Mouse (Mus musculus) mouse embryonic stem cell (cell line): ENCODE measurements around the gene Tle3.

ENCODE experiments used
- in situ Hi-C, 2 experiments: fragments of 300-500 bp; cut with MboI; formaldehyde crosslinking; loops; 1 replicate in 1 of 2; 3 replicates in 1 of 2; pipeline ENCODE4 v1.14.3; 2019 to 2020; ENCODE audit warnings: low sequenced_read_pairs in 2 of 2, low pct_unique_long_range_greater_than_20kb in 1 of 2, mixed read lengths in 1 of 2; ENCODE audit not compliant: unreplicated experiment in 1 of 2

The Tle3 gene

DNA sequence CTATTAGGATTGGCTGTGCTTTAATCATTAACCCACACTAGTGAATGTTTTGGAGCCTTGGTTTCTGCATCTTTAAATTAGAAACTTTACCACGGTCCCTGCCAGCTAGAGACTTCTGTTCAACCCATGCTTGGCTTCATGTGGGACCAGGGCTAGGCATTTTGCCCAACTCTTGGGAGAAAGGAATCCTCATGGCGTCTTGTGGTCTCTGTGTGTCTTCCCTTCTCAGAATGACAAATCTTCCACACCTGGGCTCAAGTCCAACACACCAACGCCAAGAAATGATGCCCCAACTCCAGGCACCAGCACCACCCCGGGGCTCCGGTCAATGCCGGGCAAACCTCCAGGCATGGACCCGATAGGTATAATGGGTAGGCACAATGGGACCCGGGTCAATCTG, 36.9 kb downstream of the Tle3 start:
- in situ Hi-C loops = no loop called here

DNA sequence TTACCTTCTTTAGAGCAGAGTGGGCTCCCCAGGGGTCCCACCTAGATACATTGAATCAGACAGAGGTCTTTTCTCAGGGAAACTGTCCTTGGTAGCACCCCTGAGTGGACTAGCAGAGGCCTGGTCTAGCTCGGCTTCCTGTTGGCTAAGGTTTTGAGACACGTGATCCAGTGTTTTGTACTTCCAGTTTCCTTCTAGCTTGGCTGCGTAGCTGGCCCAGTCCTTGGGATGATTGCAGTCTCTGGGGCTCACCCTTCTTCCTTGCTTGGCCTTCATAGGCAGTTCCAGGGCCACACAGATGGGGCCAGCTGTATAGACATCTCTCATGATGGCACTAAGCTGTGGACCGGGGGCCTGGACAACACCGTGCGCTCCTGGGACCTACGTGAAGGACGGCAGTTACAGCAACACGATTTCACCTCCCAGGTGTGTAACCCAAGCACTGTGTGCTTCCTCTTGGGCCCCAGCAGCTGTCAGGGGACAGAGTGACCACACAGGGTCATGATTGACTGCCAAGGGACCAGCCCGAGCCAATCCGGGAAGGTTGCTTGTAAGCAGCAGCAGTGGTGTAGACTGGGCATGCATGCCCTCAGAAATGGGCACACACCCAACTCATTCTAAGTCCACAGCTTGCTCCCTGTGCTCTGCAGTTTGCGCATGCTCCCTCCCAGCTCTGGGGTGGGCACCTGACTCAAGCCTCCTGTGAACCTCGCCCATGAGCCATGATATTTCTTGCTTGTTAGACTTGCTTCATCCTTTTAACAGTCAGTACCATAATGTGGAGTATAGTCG, 41.7 kb downstream of the Tle3 start:
- in situ Hi-C loops = no loop called here

DNA sequence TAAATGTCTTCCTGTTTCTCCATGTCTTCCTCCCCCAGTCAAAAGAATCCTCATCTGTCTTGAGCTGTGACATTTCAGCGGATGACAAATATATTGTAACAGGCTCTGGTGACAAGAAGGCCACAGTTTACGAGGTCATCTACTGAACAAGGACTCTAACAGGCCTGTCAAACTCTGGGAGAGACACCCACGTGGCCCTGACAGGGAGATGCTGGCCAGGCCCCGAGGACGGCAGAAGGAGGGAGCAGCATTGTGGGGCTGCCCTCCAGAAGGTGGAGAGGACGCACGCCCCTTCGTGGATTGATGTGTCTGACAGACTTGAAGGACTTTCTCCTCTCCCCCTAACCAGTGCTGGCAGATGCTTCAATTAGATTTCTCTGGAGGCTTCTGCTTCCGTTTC, 44.4 kb downstream of the Tle3 start:
- in situ Hi-C loops = no loop called here

DNA sequence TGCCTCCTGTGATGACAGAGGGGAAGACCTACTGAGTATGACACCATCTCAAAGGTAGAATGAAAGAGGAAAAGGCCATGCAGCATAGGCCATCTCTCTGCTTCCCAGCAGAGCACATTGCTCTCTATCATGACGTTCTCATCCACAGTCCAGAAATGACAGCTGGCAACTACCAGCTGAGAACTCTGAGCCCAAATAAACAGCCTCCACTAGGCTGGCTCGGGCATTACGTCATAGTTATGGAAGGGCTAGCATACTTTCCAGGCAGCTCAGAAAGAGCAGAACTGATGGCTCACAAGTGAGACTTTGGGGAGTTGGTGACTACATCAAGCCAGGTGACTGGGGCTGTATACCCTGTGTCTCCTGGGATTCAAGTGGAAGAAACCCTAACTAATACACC, 49.5 kb downstream of the Tle3 start:
- in situ Hi-C loops = no loop called here

DNA sequence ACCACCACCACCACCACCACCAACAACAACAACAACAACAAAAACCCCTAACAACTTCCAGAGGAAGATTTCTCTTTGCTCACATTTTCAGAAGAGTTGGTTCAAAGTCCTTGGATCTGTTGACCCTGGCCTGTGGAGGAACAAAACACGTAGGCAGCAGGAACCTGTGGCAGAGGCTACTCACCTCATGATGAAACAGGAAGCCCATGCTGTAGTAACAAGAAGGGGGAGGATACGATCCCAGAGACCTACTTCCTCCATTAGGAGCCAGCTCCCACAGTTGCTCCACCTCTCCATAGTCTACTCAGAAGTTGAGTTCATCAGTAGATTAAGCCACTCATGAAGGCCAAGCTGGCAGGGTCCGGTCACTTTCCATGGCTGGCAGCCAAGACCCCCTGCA, 52.1 kb downstream of the Tle3 start:
- in situ Hi-C loops = no loop called here

DNA sequence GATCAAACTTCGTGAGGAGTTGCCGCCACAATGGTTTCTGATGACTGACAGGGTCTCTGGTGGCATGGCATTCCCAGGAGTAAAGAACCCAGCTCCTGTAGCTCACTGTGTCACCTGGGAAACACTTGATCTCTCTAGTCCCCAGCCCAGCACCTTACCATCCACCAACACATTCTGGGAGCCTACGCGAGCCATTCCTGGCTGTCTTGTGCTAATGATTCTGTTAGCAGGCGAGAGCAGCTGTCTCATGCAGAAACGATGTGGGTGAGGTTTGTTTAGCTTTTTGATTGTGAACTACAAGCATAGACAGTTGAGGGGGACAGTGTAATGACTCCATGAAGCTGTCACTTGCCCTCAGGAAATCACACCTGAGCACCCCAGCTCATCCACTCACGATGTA, 54.3 kb downstream of the Tle3 start:
- in situ Hi-C loops = no loop called here

DNA sequence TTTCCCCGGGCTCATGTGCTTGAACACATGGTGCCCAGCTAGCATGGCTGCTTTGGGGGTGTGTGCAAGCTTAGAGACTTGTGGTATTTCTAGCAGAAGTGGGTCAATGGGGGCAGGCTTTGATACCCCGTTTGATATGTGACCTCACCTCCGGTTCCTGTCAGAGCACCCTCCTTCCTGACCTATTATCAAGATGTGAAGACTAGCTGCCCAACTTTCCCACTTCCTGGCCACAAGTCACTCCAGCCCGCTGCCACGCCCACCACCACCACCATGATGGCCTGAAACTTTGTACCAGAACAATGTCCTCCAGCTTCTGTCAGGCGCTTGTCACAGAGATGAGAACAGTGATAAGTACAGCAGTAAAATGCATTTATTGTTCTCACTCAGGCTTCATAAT, 54.9 kb downstream of the Tle3 start:
- in situ Hi-C loops = no loop called here

DNA sequence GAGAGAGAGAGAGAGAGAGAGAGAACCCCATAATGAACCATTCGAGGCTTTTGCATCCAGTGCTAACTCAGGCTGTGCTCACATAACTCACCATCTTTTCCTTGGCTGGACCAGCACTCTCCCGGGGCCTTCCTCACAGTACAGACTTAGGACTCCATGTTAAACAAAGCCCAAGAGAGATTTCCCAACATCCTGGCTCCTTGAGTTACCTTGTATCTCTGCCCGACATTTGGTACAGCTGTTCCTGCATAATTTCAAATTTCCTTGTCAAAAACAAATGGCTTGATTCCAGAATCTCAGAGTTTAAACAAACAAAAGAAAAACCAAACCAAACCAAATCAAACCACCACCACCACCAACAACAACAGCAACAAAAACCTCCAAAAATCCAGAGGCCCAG, 55.7 kb downstream of the Tle3 start:
- in situ Hi-C loops = no loop called here

DNA sequence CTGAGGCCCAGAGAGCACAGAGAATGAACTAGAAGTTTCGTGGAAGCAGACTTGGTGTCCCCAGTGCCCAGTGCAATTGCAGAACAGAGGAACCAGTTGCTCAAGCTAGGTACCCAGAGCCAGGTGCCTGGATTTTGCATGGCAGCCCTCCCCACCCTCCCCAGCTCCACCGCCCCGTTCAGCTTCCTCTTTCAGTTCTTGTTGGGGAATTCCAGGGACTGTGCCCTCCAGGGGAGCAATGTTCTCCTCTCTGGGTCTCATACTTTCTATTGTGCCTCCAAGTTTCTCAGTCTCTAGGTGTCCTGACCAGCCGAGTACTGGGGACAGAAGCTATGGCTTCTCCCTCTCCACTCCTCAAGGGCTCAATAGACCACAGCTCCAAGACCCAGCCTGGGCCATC, 59.7 kb downstream of the Tle3 start:
- in situ Hi-C loops = no loop called here

DNA sequence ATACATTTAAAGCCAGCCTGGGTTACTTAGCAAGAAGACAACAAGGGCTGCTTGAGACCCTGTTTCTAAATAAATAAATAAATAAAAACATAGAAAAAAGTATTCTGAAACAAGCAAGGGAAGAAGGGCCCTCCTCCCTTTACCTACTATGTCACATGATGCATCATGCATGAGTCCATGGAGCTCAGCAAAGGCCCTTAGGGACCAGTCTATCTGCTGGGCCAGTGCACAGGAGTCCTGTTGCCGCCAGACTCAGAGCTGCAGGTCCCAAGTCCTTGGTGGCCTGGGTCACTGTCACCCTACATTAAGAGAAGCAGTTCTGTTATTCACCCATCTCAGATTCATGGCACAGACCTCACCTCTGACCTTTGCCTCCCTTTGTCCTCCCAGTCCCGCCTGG, 61.0 kb downstream of the Tle3 start:
- in situ Hi-C loops = no loop called here

DNA sequence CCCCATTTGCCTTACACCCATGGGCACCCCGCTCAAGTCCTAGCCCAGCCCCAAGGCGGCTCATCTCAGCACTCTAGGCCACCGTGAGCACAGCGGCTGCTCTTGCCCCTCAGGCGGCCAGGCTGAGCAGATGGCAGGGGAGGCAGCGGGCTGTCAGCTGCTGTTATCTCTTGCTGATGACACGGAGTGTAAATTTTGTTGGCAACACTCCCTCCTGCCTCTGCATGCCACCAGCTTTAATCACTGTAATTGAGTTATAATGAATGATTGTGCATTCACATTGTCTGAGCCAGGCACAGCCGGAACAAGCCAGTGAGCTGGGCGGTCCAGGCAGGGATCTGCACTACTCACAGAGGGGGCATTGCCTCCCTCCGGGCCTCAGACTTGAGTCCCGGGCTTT, 61.9 kb downstream of the Tle3 start:
- in situ Hi-C loops = no loop called here

DNA sequence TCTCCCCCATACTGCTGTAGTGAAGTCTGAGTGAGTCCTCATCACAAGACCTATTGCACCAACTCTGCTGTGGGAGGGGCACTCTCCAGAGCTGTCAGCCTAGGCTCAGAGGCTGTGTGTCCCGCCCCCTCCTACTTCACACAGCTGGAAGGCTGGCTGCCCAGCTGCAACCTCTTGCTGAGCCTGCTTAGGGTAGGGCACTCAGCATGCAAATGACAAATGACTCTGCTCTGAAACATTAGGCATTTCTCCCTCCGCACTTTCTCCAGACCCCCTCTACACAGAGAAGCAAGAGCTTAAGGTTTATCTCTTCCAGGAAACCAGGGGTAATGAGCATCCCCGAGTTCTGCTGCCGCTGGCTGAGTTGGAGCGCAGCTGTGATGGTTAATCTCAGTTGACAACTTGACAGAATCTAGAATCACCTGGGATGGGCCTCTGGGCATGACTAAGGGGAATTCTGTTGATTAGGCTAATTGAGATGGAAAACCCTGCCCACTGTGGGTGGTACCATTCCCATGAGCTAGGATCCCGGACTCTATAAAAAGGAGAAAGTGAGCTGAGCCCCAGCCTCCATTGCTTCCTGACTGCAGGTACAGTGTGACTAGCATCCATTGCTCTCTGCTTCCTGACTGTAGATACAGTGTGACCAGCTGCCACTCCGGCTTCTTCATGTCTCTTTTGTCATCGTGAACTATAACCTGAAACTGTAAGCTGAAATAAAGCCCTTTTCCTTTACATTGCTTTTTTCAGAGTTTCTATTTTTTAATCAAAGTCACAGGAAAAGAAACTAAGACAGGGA, 63.2 kb downstream of the Tle3 start:
- in situ Hi-C loops = no loop called here

DNA sequence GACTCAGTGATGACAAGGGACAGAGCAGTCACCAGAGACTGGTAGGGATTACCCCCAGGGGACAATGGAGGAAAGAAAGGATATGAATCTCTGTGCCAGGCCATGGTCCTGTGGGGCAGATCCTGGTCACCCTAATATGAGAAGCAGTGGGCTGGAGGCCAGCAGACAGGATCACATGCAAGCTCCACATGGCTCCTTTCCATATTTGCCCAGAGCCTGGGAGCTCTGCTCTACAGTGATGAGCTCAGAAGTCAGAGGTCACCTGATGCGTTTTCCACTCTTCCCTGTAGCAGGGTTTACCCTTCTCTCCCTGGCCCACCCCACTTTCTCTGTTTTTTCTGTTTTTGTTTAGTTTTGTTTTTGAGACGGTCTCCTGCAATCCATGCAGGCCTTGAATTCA, 63.9 kb downstream of the Tle3 start:
- in situ Hi-C loops = no loop called here

DNA sequence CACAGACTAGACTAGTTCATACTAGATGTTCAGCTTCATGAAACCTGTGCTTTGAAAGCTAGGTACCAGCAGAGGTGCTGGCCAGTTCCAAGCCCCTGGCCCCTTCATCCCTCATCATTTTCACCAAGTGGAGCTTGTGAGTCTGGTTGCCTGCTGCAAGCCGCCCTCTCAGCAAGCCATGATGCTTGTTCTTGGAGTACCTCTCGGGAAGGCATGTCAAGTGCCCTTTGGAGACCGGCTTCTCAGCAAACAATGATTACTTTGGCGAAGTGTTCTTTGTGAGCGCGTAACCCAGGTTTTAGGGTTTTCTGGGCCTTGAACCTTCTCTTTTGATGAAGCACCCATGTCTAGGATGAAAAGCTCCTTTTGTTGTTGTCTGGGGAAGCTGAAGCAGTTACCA, 64.6 kb downstream of the Tle3 start:
- in situ Hi-C loops = no loop called here

DNA sequence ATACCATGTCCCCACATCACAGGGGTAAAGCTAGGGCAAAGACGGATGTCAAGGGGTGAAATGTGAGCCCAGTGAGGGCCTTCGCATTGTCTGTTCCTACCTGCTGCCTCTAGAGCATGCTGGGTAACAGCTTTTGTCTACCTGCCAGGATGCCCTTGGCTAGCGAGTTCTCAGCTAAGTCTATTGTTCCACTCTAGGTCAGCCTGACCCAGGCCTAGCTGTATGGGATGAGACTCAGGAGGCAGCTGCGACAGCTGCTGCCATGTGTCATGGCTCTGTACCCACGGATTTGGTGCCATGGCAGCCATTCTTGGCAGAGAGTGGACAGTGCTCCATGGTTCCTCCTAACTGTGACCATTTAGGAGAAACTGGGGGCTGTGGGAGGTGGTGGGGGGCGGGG, 66.9 kb downstream of the Tle3 start:
- in situ Hi-C loops = no loop called here

DNA sequence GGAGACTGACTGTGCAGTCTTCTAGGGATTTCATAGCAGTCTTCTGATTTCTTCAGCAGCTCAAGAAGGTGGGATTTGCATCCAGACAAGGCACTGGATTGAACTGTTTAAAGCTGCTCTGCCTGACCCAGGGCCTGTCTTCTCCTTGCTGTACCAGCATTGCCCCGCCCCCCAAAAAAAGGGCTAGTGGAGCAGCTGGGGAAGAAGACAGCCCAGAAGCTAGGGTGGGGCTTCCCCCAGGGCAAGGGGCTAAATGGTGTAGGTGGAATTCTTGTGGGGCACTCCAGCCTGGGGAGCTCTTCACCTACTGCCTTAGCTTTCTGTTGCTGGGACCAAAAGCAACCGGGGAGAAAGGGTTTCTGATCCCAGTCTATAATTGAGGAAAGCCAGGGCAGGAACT, 67.8 kb downstream of the Tle3 start:
- in situ Hi-C loops = no loop called here

DNA sequence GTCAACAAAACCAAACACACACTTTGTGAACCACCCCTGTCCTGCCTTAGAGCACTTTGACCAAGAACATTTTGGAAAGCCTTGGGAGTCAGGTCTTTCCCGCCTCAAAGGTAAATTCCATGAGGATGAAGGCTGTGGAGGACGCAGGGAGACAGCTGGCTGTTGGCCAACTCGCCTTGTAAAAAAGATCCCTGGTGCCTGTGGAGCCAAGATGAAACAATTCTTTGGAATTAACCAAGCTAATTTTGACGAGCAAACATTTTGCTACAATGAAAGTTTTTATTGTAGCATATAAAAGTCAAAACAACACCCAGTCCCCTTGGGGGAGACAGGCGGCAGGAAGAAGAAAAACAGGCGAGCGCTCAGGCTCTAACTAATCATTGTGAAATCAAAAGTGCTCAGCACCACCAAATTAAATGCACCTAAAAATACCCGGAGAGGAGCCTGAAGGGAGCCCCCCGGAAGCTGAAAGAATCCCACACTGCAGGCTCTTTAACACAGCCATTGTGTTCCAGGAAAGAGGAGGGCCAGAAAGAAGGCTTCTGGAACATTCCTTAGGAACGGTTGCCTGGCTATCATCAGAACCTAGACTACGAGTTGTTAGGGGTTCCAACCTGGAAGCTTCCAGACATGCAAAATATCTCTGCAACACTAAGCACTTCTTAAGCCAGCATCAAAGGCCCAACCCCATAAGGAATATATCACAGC, 69.2 kb downstream of the Tle3 start:
- in situ Hi-C loops = no loop called here

DNA sequence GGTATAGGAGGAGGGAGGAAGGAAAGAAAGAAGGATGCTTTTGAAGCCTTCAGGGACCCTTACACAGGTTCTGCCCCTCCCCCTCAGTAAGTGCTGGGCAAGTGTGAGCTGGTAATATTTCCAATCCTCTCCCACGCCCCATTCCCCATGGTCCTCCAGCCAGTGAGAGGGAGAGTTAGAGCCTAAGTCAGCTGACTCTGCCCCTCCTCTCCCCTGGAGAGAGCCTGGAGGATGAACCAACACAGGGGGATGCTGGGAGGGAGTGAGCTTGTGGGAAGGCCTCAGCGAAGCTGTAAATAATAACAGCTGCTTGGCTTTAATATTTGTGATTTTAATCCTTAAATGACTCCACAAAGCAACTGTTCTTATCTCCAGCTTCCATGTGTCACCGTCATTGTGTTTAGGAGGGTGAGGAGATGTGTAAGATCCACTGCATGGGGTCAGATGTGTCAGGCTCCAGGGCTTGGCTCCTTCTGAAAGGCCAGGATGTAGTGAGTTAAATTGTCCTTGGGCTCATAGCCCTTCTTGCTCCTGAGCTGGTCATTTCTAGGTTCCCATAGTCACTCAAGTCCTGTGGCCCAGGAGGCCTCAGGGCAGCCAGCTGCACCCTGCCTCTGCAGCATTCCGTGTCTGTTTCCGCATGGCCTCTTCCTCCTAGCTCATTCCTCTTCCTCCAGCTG, 70.9 kb downstream of the Tle3 start:
- in situ Hi-C loops = no loop called here

DNA sequence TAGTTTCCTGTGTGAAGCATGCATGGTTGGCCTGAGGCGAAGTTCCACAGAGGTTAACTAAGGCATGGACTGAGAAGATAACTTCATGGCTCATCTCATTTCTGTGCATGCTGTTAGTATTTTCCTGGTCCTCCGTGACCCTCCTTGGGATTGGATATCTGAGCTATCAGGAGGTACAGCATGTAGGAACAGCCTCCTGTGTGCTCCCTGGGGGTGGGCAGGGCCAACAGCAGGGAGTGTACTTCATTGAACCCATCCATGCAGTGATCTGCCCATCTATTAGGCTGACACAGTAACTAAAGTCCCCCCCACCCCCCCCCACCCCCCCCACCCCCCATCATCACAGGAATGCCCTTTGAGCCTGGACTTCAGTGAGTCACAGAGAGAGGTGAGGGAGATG, 73.0 kb downstream of the Tle3 start:
- in situ Hi-C loops = no loop called here
